Comparison of ENCODE assay signal across 8 mouse cellular contexts in genomic region chr8:72136302-72136978, GRCm38 (mm10). TPM values are rescaled to one million over a fixed set of nuclear protein-coding genes. Genes with fewer than 3 reads are reported as not detected.
DNase-seq lines count a peak whose midpoint lies in the region; ATAC-seq and TF ChIP-seq lines count a peak whose summit lies in the region.

No protein-coding gene starts in this region.

- no peak for ATAC-seq in cerebellum, adult (ENCODE audit: insufficient number of reproducible peaks, low FRiP score, low TSS enrichment)
- peak; percentile 43; the same call in 1 of the 2 replicates for ATAC-seq in hindbrain, postnatal 0 days
- 0 out of 2 replicates have a peak, but pooled peaks have one; percentile 17 for ATAC-seq in midbrain, postnatal 0 days (ENCODE audit: low FRiP score)

- H3K4me3 ChIP-seq in cerebellum, adult 2 months (replicated peaks; ENCODE audit: insufficient read depth, low read depth, low read length), result peak overlapping the region; percentile 74
- peak overlapping the region; percentile 93 for H3K4me3 ChIP-seq in hindbrain, postnatal 0 days (ENCODE audit: low read length)
- H3K4me3 ChIP-seq in midbrain, postnatal 0 days (ENCODE audit: low read depth, low read length), result peak overlapping the region; percentile 87

- TF ChIP-seq POLR2A in cerebellum, adult 2 months (IDR thresholded peaks at IDR 0.05; ENCODE audit: borderline replicate concordance, insufficient read depth, low read length), result no peak

- peak; percentile 34 for DNase-seq in cerebellum, adult 11 months
- peak; percentile 53 to 56 for DNase-seq in cerebellum, adult 2 months
- DNase-seq in gastrocnemius, adult 8-10 months (ENCODE audit: low spot score in 2 of 2), result peak; percentile 40 to 62
- peak; percentile 73 for DNase-seq in hindbrain, postnatal 0 days (ENCODE audit: low spot score)
- DNase-seq in liver, result peak; percentile 48
- peak; percentile 79 for DNase-seq in midbrain, postnatal 0 days (ENCODE audit: low spot score)
- DNase-seq in splenic B cell, adult 2 months (ENCODE audit: low read depth, low spot score), result peak; percentile 90

- peaks cover 9% of the 10 kb centered on the region; the same call in 1 of the 2 replicates for H3K36me3 ChIP-seq in hindbrain, postnatal 0 days (ENCODE audit: insufficient read depth, low read length)
- peaks cover 5% of the 10 kb centered on the region; the same call in 1 of the 2 replicates for H3K36me3 ChIP-seq in midbrain, postnatal 0 days (ENCODE audit: insufficient read depth, low read length)
- H3K36me3 ChIP-seq in splenic B cell, adult 2 months (ENCODE audit: control insufficient read depth, insufficient read depth, low read length, poor library complexity, severe bottlenecking), result peaks cover 14% of the 10 kb centered on the region

- H3K4me2 ChIP-seq in hindbrain, postnatal 0 days (ENCODE audit: low read depth, low read length), result peak overlapping the region; percentile 90
- H3K4me2 ChIP-seq in midbrain, postnatal 0 days (ENCODE audit: low read depth, low read length, poor library complexity, severe bottlenecking), result peak overlapping the region; percentile 83

- no peaks in the 10 kb centered on the region for H3K4me1 ChIP-seq in cerebellum, adult 2 months (ENCODE audit: control insufficient read depth, insufficient read depth, low read length)
- H3K4me1 ChIP-seq in hindbrain, postnatal 0 days (ENCODE audit: insufficient read depth, low read length), result 0 out of 2 replicates have a peak, but pooled peaks cover 7% of the 10 kb centered on the region
- 0 out of 2 replicates have a peak, but pooled peaks cover 5% of the 10 kb centered on the region for H3K4me1 ChIP-seq in midbrain, postnatal 0 days (ENCODE audit: insufficient read depth, low read length)

- peak overlapping the region; percentile 28; the same call in 1 of the 2 replicates for H3K27ac ChIP-seq in cerebellum, adult 2 months (ENCODE audit: insufficient read depth, low read length)
- H3K27ac ChIP-seq in hindbrain, postnatal 0 days, result peak overlapping the region; percentile 85
- peak overlapping the region; percentile 75 for H3K27ac ChIP-seq in midbrain, postnatal 0 days (ENCODE audit: low read depth, low read length)

- TF ChIP-seq CTCF in cerebellum, adult 2 months (IDR thresholded peaks at IDR 0.05; ENCODE audit: borderline replicate concordance, insufficient read depth, low read depth, low read length), result no peak
- TF ChIP-seq CTCF in hindbrain, postnatal 0 days (IDR thresholded peaks at IDR 0.05; ENCODE audit: low read depth), result no peak
- no peak for TF ChIP-seq CTCF in midbrain, postnatal 0 days (IDR thresholded peaks at IDR 0.05)

- H3K9me3 ChIP-seq in hindbrain, postnatal 0 days (ENCODE audit: low read length), result no peaks in the 10 kb centered on the region
- H3K9me3 ChIP-seq in midbrain, postnatal 0 days (ENCODE audit: low read length), result no peaks in the 10 kb centered on the region

- 6% methylated on average over 18 of the region's 18 CpGs for WGBS in cerebellum, adult 2 months
- WGBS in hindbrain, postnatal 0 days, result 1% methylated on average over 18 of the region's 18 CpGs
- 3% methylated on average over 18 of the region's 18 CpGs for WGBS in midbrain, postnatal 0 days

- H3K27me3 ChIP-seq in cerebellum, adult 2 months (ENCODE audit: control insufficient read depth, insufficient read depth, low read length), result no peaks in the 10 kb centered on the region
- H3K27me3 ChIP-seq in hindbrain, postnatal 0 days (ENCODE audit: insufficient read depth, low read length), result no peaks in the 10 kb centered on the region
- no peaks in the 10 kb centered on the region for H3K27me3 ChIP-seq in midbrain, postnatal 0 days (ENCODE audit: insufficient read depth, low read length)
- H3K27me3 ChIP-seq in splenic B cell, adult 2 months (ENCODE audit: control insufficient read depth, insufficient read depth, low read length, poor library complexity, severe bottlenecking), result no peaks in the 10 kb centered on the region

- H3K9ac ChIP-seq in hindbrain, postnatal 0 days (replicated peaks; ENCODE audit: low read length), result peak overlapping the region; percentile 91
- H3K9ac ChIP-seq in midbrain, postnatal 0 days (replicated peaks; ENCODE audit: low read length, poor library complexity, severe bottlenecking), result peak overlapping the region; percentile 90

RNA-seq across cellular contexts. Expression of gene Tpm4, which starts 1.7 kb away (rescaled TPM):
- 40.2 and 43.5 TPM in 2 replicates for polyA plus RNA-seq in cerebellum, adult 2 months (2012; rRNA removed)
- 10 to 100 TPM; 15.5 to 29.6 (median 21.3) TPM for total RNA-seq in gastrocnemius, adult 8-10 months (2022)
- total RNA-seq in hindbrain, postnatal 0 days (2014; rRNA removed), result 76.2 and 83.2 TPM in 2 replicates
- 124 and 127 TPM in 2 replicates for polyA plus RNA-seq in hindbrain, postnatal 0 days (2015; fragmentation: Nextera tagmentation; extraction: Ambion mirVana)
- 82.1 and 108 TPM in 2 replicates for total RNA-seq in midbrain, postnatal 0 days (2014; rRNA removed)
- 87.5 and 91.5 TPM in 2 replicates for polyA plus RNA-seq in midbrain, postnatal 0 days (2015; fragmentation: Nextera tagmentation; extraction: Ambion mirVana)

RNA-seq across cellular contexts. Expression of gene Rab8a, which starts 24.6 kb away (rescaled TPM):
- 67.6 and 68.7 TPM in 2 replicates for polyA plus RNA-seq in cerebellum, adult 2 months (2012; rRNA removed)
- total RNA-seq in gastrocnemius, adult 8-10 months (2022), result 10 to 100 TPM in 2 of 4 experiments, 1 to 10 TPM in 2; 6.3 to 14.1 (median 9.0) TPM
- 26.6 and 29.5 TPM in 2 replicates for total RNA-seq in hindbrain, postnatal 0 days (2014; rRNA removed)
- 64.8 and 71.5 TPM in 2 replicates for polyA plus RNA-seq in hindbrain, postnatal 0 days (2015; fragmentation: Nextera tagmentation; extraction: Ambion mirVana)
- total RNA-seq in midbrain, postnatal 0 days (2014; rRNA removed), result 32.9 and 43.0 TPM in 2 replicates
- 66.7 and 66.9 TPM in 2 replicates for polyA plus RNA-seq in midbrain, postnatal 0 days (2015; fragmentation: Nextera tagmentation; extraction: Ambion mirVana)

RNA-seq across cellular contexts. Expression of gene Olfr374, which starts 29.6 kb away (rescaled TPM):
- polyA plus RNA-seq in cerebellum, adult 2 months (2012; rRNA removed), result not detected in 2 replicates
- not detected for total RNA-seq in gastrocnemius, adult 8-10 months (2022)
- not detected in 2 replicates for total RNA-seq in hindbrain, postnatal 0 days (2014; rRNA removed)
- polyA plus RNA-seq in hindbrain, postnatal 0 days (2015; fragmentation: Nextera tagmentation; extraction: Ambion mirVana), result not detected in 2 replicates
- not detected in 2 replicates for total RNA-seq in midbrain, postnatal 0 days (2014; rRNA removed)
- polyA plus RNA-seq in midbrain, postnatal 0 days (2015; fragmentation: Nextera tagmentation; extraction: Ambion mirVana), result not detected in 2 replicates

RNA-seq across cellular contexts. Expression of gene Hsh2d, which starts 53.0 kb away (rescaled TPM):
- 0.11 TPM in 1 of 2 replicates, not detected in the other for polyA plus RNA-seq in cerebellum, adult 2 months (2012; rRNA removed)
- total RNA-seq in gastrocnemius, adult 8-10 months (2022), result not detected
- total RNA-seq in hindbrain, postnatal 0 days (2014; rRNA removed), result not detected in 2 replicates
- 0.14 TPM in 1 of 2 replicates, not detected in the other for polyA plus RNA-seq in hindbrain, postnatal 0 days (2015; fragmentation: Nextera tagmentation; extraction: Ambion mirVana)
- 0.24 and 0.55 TPM in 2 replicates for total RNA-seq in midbrain, postnatal 0 days (2014; rRNA removed)
- polyA plus RNA-seq in midbrain, postnatal 0 days (2015; fragmentation: Nextera tagmentation; extraction: Ambion mirVana), result not detected in 2 replicates

RNA-seq across cellular contexts. Expression of gene Olfr373, which starts 53.5 kb away (rescaled TPM):
- polyA plus RNA-seq in cerebellum, adult 2 months (2012; rRNA removed), result not detected in 2 replicates
- total RNA-seq in gastrocnemius, adult 8-10 months (2022), result not detected
- not detected in 2 replicates for total RNA-seq in hindbrain, postnatal 0 days (2014; rRNA removed)
- polyA plus RNA-seq in hindbrain, postnatal 0 days (2015; fragmentation: Nextera tagmentation; extraction: Ambion mirVana), result 0.04 TPM in 1 of 2 replicates, not detected in the other
- not detected in 2 replicates for total RNA-seq in midbrain, postnatal 0 days (2014; rRNA removed)
- polyA plus RNA-seq in midbrain, postnatal 0 days (2015; fragmentation: Nextera tagmentation; extraction: Ambion mirVana), result not detected in 2 replicates

Comparison
In these comparisons a context has a peak if more than half of its experiments do, and no peak if none do; other contexts are left out.
1. DNase-seq: peak in every context shown above with its lines; median percentile 90 in splenic B cell, adult 2 months; 79 in midbrain, postnatal 0 days; 73 in hindbrain, postnatal 0 days; 54 in cerebellum, adult 2 months; 51 in gastrocnemius, adult 8-10 months; 48 in liver; 34 in cerebellum, adult 11 months.
2. H3K27ac ChIP-seq: peak in every context shown above with its lines; median percentile 85 in hindbrain, postnatal 0 days; 75 in midbrain, postnatal 0 days; 28 in cerebellum, adult 2 months.